ENCODE assay signal across 8 mouse cellular contexts in the genomic region with DNA sequence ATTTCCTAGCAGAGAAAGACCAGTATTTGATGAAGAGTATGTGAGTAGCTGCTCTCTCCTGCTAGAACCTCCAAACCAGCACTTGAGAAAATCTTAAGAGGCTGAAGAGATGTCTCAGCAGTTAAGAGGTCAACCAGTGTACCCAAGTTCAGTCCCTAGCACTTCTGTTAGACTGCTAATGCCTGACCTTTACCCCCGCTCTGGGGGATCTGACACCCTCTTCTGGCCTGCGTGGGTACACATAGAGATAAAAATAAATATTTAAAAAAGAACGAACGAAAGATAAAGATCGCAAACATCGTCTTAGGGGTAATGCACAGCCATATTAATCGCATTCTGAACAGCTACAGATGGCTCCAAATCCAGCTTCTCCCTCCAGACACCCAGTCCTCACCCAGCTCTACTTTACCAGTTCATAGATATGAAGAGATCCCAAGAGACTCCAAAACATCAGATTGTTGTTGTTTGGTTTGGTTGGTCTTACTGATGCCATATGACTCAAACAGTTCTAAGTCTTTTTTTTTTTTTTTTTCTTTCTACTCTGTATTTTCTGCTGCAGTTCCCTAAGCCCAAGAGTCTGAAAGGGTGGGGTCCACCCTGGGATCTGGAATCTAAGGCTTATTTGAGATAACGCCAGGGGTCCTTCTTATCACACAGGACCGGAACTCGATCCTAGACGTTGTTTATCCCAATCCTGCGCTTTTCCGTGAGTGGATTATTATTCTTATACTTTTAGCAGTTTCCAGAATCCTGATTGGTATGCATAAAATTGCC. TPM values are rescaled to one million over a fixed set of nuclear protein-coding genes. Genes with fewer than 3 reads are reported as not detected.
DNase-seq lines count a peak whose midpoint lies in the region; ATAC-seq and TF ChIP-seq lines count a peak whose summit lies in the region.

No protein-coding gene starts in this region.

- 0 out of 2 replicates have a peak, but pooled peaks cover 2% of the 10 kb centered on the region for H3K36me3 ChIP-seq in lung, postnatal 0 days (ENCODE audit: insufficient read depth, low read length)
- H3K36me3 ChIP-seq in limb, embryonic 13.5 days, result peaks cover 10% of the 10 kb centered on the region
- H3K36me3 ChIP-seq in stomach, embryonic 14.5 days (ENCODE audit: control insufficient read depth, insufficient read depth, low read length), result peaks cover 5% of the 10 kb centered on the region; the same call in 1 of the 2 replicates

- H3K27me3 ChIP-seq in cerebellum, adult 2 months (ENCODE audit: control insufficient read depth, insufficient read depth, low read length), result no peaks in the 10 kb centered on the region
- no peaks in the 10 kb centered on the region for H3K27me3 ChIP-seq in lung, postnatal 0 days (replicated peaks; ENCODE audit: insufficient read depth, low read length)
- H3K27me3 ChIP-seq in limb, embryonic 13.5 days, result no peaks in the 10 kb centered on the region
- H3K27me3 ChIP-seq in stomach, embryonic 14.5 days (ENCODE audit: control insufficient read depth, insufficient read depth, low read length), result no peaks in the 10 kb centered on the region

- no peak for DNase-seq in cerebellum, adult 2 months
- DNase-seq in cerebellum, postnatal 25 days, result no peak
- no peak for DNase-seq in lung, postnatal 0 days (ENCODE audit: low spot score)
- no peak for DNase-seq in lung, postnatal 4 days
- DNase-seq in MN1 (ENCODE audit: low spot score), result no peak
- DNase-seq in layer of hippocampus, postnatal 25 days (ENCODE audit: extremely low spot score in 1 of 2, low spot score in 1 of 2), result no peak

- no peaks in the 10 kb centered on the region for H3K9me3 ChIP-seq in lung, postnatal 0 days (ENCODE audit: low read length)
- no peaks in the 10 kb centered on the region for H3K9me3 ChIP-seq in limb, embryonic 13.5 days
- H3K9me3 ChIP-seq in stomach, embryonic 14.5 days (ENCODE audit: control insufficient read depth, low read depth, low read length), result no peaks in the 10 kb centered on the region

- no peak overlapping the region for H3K27ac ChIP-seq in cerebellum, adult 2 months (ENCODE audit: insufficient read depth, low read length)
- H3K27ac ChIP-seq in lung, postnatal 0 days (ENCODE audit: low read length), result no peak overlapping the region
- H3K27ac ChIP-seq in limb, embryonic 13.5 days, result no peak overlapping the region
- H3K27ac ChIP-seq in stomach, embryonic 14.5 days (ENCODE audit: low read length), result no peak overlapping the region

- 40% methylated on average over 13 of the region's 13 CpGs for WGBS in cerebellum, adult 2 months
- 10% methylated on average over 13 of the region's 13 CpGs for WGBS in lung, postnatal 0 days
- 39% methylated on average over 13 of the region's 13 CpGs for whole genome bisulfite sequencing in limb, embryonic 13.5 days
- 19% methylated on average over 13 of the region's 13 CpGs for WGBS in stomach, embryonic 14.5 days

- H3K9ac ChIP-seq in lung, postnatal 0 days (replicated peaks; ENCODE audit: low read depth), result 0 out of 2 replicates have a peak overlapping the region, but pooled peaks have one; percentile 6
- H3K9ac ChIP-seq in limb, embryonic 13.5 days, result no peak overlapping the region
- no peak overlapping the region for H3K9ac ChIP-seq in stomach, embryonic 14.5 days (replicated peaks; ENCODE audit: low read depth, low read length)

- peak overlapping the region; percentile 50 for H3K4me2 ChIP-seq in lung, postnatal 0 days (replicated peaks; ENCODE audit: low read depth, low read length)
- peak overlapping the region; percentile 54 for H3K4me2 ChIP-seq in limb, embryonic 13.5 days (replicated peaks)
- H3K4me2 ChIP-seq in stomach, embryonic 14.5 days (replicated peaks; ENCODE audit: low read depth, low read length), result peak overlapping the region; percentile 43

- no peak for TF ChIP-seq POLR2A in cerebellum, adult 2 months (IDR thresholded peaks at IDR 0.05; ENCODE audit: borderline replicate concordance, insufficient read depth, low read length)

- no peaks in the 10 kb centered on the region for H3K4me1 ChIP-seq in cerebellum, adult 2 months (ENCODE audit: control insufficient read depth, insufficient read depth, low read length)
- H3K4me1 ChIP-seq in lung, postnatal 0 days (ENCODE audit: insufficient read depth, low read depth, low read length), result 0 out of 2 replicates have a peak, but pooled peaks cover 3% of the 10 kb centered on the region
- H3K4me1 ChIP-seq in limb, embryonic 13.5 days, result peaks cover 4% of the 10 kb centered on the region; the same call in 1 of the 2 replicates
- no peaks in the 10 kb centered on the region for H3K4me1 ChIP-seq in stomach, embryonic 14.5 days (ENCODE audit: control insufficient read depth, insufficient read depth, low read length)

- TF ChIP-seq CTCF in cerebellum, adult 2 months (IDR thresholded peaks at IDR 0.05; ENCODE audit: borderline replicate concordance, insufficient read depth, low read depth, low read length), result no peak
- no peak for TF ChIP-seq CTCF in lung, postnatal 0 days (IDR thresholded peaks at IDR 0.05)

- peak overlapping the region; percentile 74 for H3K4me3 ChIP-seq in cerebellum, adult 2 months (replicated peaks; ENCODE audit: insufficient read depth, low read depth, low read length)
- peak overlapping the region; percentile 49; the same call in 1 of the 2 replicates for H3K4me3 ChIP-seq in lung, postnatal 0 days (ENCODE audit: low read depth, low read length)
- H3K4me3 ChIP-seq in limb, embryonic 13.5 days, result peak overlapping the region; percentile 54
- peak overlapping the region; percentile 42 for H3K4me3 ChIP-seq in stomach, embryonic 14.5 days (ENCODE audit: low read depth, low read length)

- peak; percentile 17 for ATAC-seq in lung, postnatal 0 days
- peak; percentile 64 for ATAC-seq in limb, embryonic 13.5 days (ENCODE audit: low FRiP score, low read depth)
- ATAC-seq in stomach, embryonic 14.5 days (ENCODE audit: insufficient number of reproducible peaks, insufficient read depth, low FRiP score, low read depth), result peak; percentile 51; the same call in 1 of the 2 replicates

- TF ChIP-seq EP300 in lung, postnatal 0 days (IDR thresholded peaks at IDR 0.05), result no peak

RNA-seq across cellular contexts. Expression of a gene that starts 16.5 kb away (rescaled TPM):
- polyA plus RNA-seq in cerebellum, adult 2 months (2012; rRNA removed), result 4.1 and 4.3 TPM in 2 replicates
- polyA plus RNA-seq in lung, postnatal 0 days (2015; fragmentation: Nextera tagmentation; extraction: Ambion mirVana), result 1.3 and 1.4 TPM in 2 replicates
- polyA plus RNA-seq in limb, embryonic 13.5 days (2015; fragmentation: Nextera tagmentation; extraction: Ambion mirVana), result 3.4 and 3.7 TPM in 2 replicates
- polyA plus RNA-seq in stomach, embryonic 14.5 days (2014; fragmentation: Nextera tagmentation; extraction: Ambion mirVana), result 3.7 and 4.8 TPM in 2 replicates
- 1 to 10 TPM; 6.9 to 7.3 TPM for total RNA-seq in layer of hippocampus, postnatal 25 days (2021)

RNA-seq across cellular contexts. Expression of a gene that starts 22.2 kb away (rescaled TPM):
- polyA plus RNA-seq in cerebellum, adult 2 months (2012; rRNA removed), result 11.8 and 12.1 TPM in 2 replicates
- polyA plus RNA-seq in lung, postnatal 0 days (2015; fragmentation: Nextera tagmentation; extraction: Ambion mirVana), result 3.6 and 4.0 TPM in 2 replicates
- 10.0 TPM in 2 replicates for polyA plus RNA-seq in limb, embryonic 13.5 days (2015; fragmentation: Nextera tagmentation; extraction: Ambion mirVana)
- 7.0 and 7.8 TPM in 2 replicates for polyA plus RNA-seq in stomach, embryonic 14.5 days (2014; fragmentation: Nextera tagmentation; extraction: Ambion mirVana)
- total RNA-seq in layer of hippocampus, postnatal 25 days (2021), result 1 to 10 TPM; 7.9 to 8.2 TPM

RNA-seq across cellular contexts. Expression of a gene that starts 51.0 kb away (rescaled TPM):
- polyA plus RNA-seq in cerebellum, adult 2 months (2012; rRNA removed), result 1.1 and 1.3 TPM in 2 replicates
- 0.54 and 0.89 TPM in 2 replicates for polyA plus RNA-seq in lung, postnatal 0 days (2015; fragmentation: Nextera tagmentation; extraction: Ambion mirVana)
- 3.3 and 3.9 TPM in 2 replicates for polyA plus RNA-seq in limb, embryonic 13.5 days (2015; fragmentation: Nextera tagmentation; extraction: Ambion mirVana)
- polyA plus RNA-seq in stomach, embryonic 14.5 days (2014; fragmentation: Nextera tagmentation; extraction: Ambion mirVana), result 1.8 and 2.6 TPM in 2 replicates
- 1 to 10 TPM; 1.9 to 2.3 TPM for total RNA-seq in layer of hippocampus, postnatal 25 days (2021)

RNA-seq across cellular contexts. Expression of a gene that starts 59.5 kb away (rescaled TPM):
- polyA plus RNA-seq in cerebellum, adult 2 months (2012; rRNA removed), result 3.8 and 3.9 TPM in 2 replicates
- 0.32 and 0.44 TPM in 2 replicates for polyA plus RNA-seq in lung, postnatal 0 days (2015; fragmentation: Nextera tagmentation; extraction: Ambion mirVana)
- polyA plus RNA-seq in limb, embryonic 13.5 days (2015; fragmentation: Nextera tagmentation; extraction: Ambion mirVana), result 1.2 and 1.9 TPM in 2 replicates
- 0.27 and 0.48 TPM in 2 replicates for polyA plus RNA-seq in stomach, embryonic 14.5 days (2014; fragmentation: Nextera tagmentation; extraction: Ambion mirVana)
- total RNA-seq in layer of hippocampus, postnatal 25 days (2021), result 1 to 10 TPM; 1.2 to 2.3 TPM
